Mouse (Mus musculus) C2C12 (cell line): ENCODE results near the gene Brsk2. TPM values are rescaled to one million over a fixed set of nuclear protein-coding genes. Genes with fewer than 3 reads are reported as not detected.

Source experiments
- microRNA-seq: library from miRNA; unstranded; fragments of <30 nt; microRNA quantifications from one replicate; pipeline ENCODE4, GENCODE M21; 2019; ENCODE audit warnings: borderline microRNAs expressed
- polyA plus RNA-seq: library from polyadenylated mRNA; unstranded; fragments of >200 nt; fragmentation: generic; extraction: Trizol; gene quantifications from one replicate; pipeline ENCODE4 v1.2.1, GENCODE M21; 2012; ENCODE audit warnings: missing spikeins

The Brsk2 gene
- polyA plus RNA-seq, 1 experiment: 0.05 TPM

Small RNA genes within 50 kb of the gene (microRNA-seq; reads per million reads assigned to microRNA genes)
- gene Mir3104: not detected

Other genes starting within 250 kb of the Brsk2 start
- under 0.01 TPM for gene Muc5ac, start 160.8 kb upstream of the Brsk2 start, polyA plus RNA-seq
- gene Muc5b, start 110.7 kb upstream of the Brsk2 start, polyA plus RNA-seq: under 0.01 TPM
- gene Tollip, start 31.2 kb upstream of the Brsk2 start, polyA plus RNA-seq: 29.5 TPM
- 27.5 TPM for gene Mob2, start 111.3 kb downstream of the Brsk2 start, polyA plus RNA-seq
- gene Dusp8, start 146.1 kb downstream of the Brsk2 start, polyA plus RNA-seq: 2.1 TPM
- gene Gm45618, start 171.0 kb downstream of the Brsk2 start, polyA plus RNA-seq: not detected
- gene Gm39115, start 186.3 kb downstream of the Brsk2 start, polyA plus RNA-seq: not detected
- gene Gm45337, start 194.9 kb downstream of the Brsk2 start, polyA plus RNA-seq: not detected
- gene Gm29735, start 207.4 kb downstream of the Brsk2 start, polyA plus RNA-seq: not detected
- gene Gm4553, start 216.0 kb downstream of the Brsk2 start, polyA plus RNA-seq: not detected
- not detected for gene Krtap5-2, start 226.3 kb downstream of the Brsk2 start, polyA plus RNA-seq
- gene Gm10153, start 240.6 kb downstream of the Brsk2 start, polyA plus RNA-seq: not detected